Mouse (Mus musculus) hindbrain, embryonic 12.5 days (tissue): Measurements from ENCODE around the gene Bahcc1. TPM values are rescaled to one million over a fixed set of nuclear protein-coding genes. Genes with fewer than 3 reads are reported as not detected.

ENCODE experiments used
- ATAC-seq: fragments of 200-750 bp; cut with Nextera tagmentation; 2 replicates; pipeline ENCODE4 v1.8.0; 2017; ENCODE audit warnings: moderate TSS enrichment; ENCODE audit not compliant: low FRiP score
- H3K27ac ChIP-seq: fragments of 300-500 bp; sonication (generic); 2 replicates; pipeline ENCODE4 v1.5.1; 2016; ENCODE audit warnings: mild to moderate bottlenecking
- H3K27me3 ChIP-seq: fragments of 300-500 bp; sonication (generic); 2 replicates; pipeline ENCODE4 v1.6.1; 2016; ENCODE audit warnings: mild to moderate bottlenecking
- H3K36me3 ChIP-seq: fragments of 300-500 bp; sonication (generic); 2 replicates; pipeline ENCODE4 v1.6.1; 2016; ENCODE audit warnings: mild to moderate bottlenecking
- H3K4me1 ChIP-seq: fragments of 300-500 bp; sonication (generic); 2 replicates; pipeline ENCODE4 v1.6.1; 2016
- H3K4me2 ChIP-seq: fragments of 300-500 bp; sonication (generic); replicated peaks from 2 replicates; pipeline ENCODE4 v1.6.1; 2016; ENCODE audit warnings: mild to moderate bottlenecking
- H3K4me3 ChIP-seq: fragments of 300-500 bp; sonication (generic); 2 replicates; pipeline ENCODE4 v1.5.1; 2016; ENCODE audit warnings: mild to moderate bottlenecking
- H3K9ac ChIP-seq: fragments of 300-500 bp; sonication (generic); 2 replicates; pipeline ENCODE4 v1.6.1; 2016; ENCODE audit warnings: mild to moderate bottlenecking, moderate library complexity
- H3K9me3 ChIP-seq: fragments of 300-500 bp; sonication (generic); replicated peaks from 2 replicates; pipeline ENCODE4 v1.6.1; 2016; ENCODE audit warnings: mild to moderate bottlenecking
- WGBS: fragments of 180-500 bp; shearing (Covaris S2); methylation state at CpG from one replicate; pipeline ENCODE4 v1.1.7; 2016; 5-methylcytosine and 5-hydroxymethylcytosine counted together
- polyA plus RNA-seq: library from polyadenylated mRNA; unstranded; fragments of >200 nt; fragmentation: Nextera tagmentation; extraction: Ambion mirVana; gene quantifications from 2 replicates; pipeline ENCODE4 v1.2.1, GENCODE M21; 2016

Gene Bahcc1
- polyA plus RNA-seq, 1 experiment from 2014 or later = 23.8 TPM

- peak overlapping the region; percentile 61 for H3K4me3 ChIP-seq
- no peak for ATAC-seq
- H3K27ac ChIP-seq = peak overlapping the region; percentile 98
- H3K9ac ChIP-seq = peak overlapping the region; percentile 93
- 0 out of 2 replicates have a peak, but pooled peaks cover 4% of the 10 kb centered on the region for H3K27me3 ChIP-seq
- no peaks in the 10 kb centered on the region for H3K9me3 ChIP-seq
- H3K4me2 ChIP-seq = peak overlapping the region; percentile 96
- H3K36me3 ChIP-seq = no peaks in the 10 kb centered on the region
- WGBS = under 1% methylated on average over 41 of the region's 41 CpGs
- peaks cover 44% of the 10 kb centered on the region for H3K4me1 ChIP-seq
Observed at GRCm38 (mm10) chr11:120188481-120189441, 44.0 kb upstream of the Bahcc1 start.

GRCm38 (mm10) chr11:120189459-120190312, 43.1 kb upstream of the Bahcc1 start:
- peak overlapping the region; percentile 93 for H3K9ac ChIP-seq
- WGBS = under 1% methylated on average over 65 of the region's 68 CpGs
- 0 out of 2 replicates have a peak, but pooled peaks cover 4% of the 10 kb centered on the region for H3K27me3 ChIP-seq
- no peaks in the 10 kb centered on the region for H3K36me3 ChIP-seq
- H3K4me3 ChIP-seq = peak overlapping the region; percentile 61
- peak overlapping the region; percentile 96 for H3K4me2 ChIP-seq
- H3K9me3 ChIP-seq = no peaks in the 10 kb centered on the region
- ATAC-seq = peak; percentile 92
- H3K27ac ChIP-seq = peak overlapping the region; percentile 98
- peaks cover 35% of the 10 kb centered on the region for H3K4me1 ChIP-seq

DNA sequence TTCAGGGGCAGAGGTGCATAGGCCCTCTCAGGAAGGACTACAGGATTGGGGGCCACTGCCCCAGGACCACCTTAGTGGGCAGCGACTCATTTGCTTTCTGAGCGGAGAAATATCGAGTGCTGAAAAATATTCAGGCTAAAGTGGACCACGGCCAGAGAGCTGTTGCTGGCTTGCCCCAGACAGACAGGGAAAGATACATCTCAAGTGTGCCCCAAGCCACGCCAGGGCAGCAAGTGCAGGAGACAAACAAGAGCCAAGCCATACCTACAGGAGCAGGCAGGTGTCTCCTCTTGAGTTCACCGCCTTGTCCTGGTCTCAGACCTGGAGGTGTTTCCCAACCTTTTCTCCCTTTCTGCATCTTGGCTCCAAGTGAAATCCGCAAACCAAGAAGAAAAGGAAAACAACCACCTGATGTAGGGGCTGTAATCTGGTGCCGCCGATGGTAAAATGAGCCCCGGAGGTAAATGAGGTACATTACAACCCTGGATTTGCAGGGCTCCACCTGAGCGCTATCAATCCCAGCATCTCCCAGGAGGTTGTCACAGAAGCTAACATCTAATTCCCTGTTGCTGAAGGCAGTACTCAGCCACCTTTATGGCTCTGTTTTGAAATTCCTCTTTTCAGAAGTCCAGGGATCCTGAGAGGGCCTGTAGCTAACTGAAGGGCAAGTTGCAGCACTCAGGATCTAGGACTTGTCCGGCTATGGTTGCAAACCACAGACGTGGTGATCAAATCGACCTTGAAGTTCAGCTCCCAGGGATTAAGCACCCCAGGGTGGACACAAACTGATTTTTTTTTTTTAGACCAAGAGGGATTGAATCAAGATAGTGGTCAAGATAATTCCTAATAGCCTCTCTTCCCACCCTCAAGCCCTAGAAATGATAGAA, 42.0 kb upstream of the Bahcc1 start:
- H3K9ac ChIP-seq = peak overlapping the region; percentile 58
- 33% methylated on average over 14 of the region's 14 CpGs for WGBS
- H3K27me3 ChIP-seq = 0 out of 2 replicates have a peak, but pooled peaks cover 4% of the 10 kb centered on the region
- ATAC-seq = no peak
- peak overlapping the region; percentile 96 for H3K4me2 ChIP-seq
- no peaks in the 10 kb centered on the region for H3K9me3 ChIP-seq
- peak overlapping the region; percentile 22 for H3K4me3 ChIP-seq
- peak overlapping the region; percentile 98; the same call in 1 of the 2 replicates for H3K27ac ChIP-seq
- peaks cover 24% of the 10 kb centered on the region for H3K4me1 ChIP-seq
- H3K36me3 ChIP-seq = no peaks in the 10 kb centered on the region

DNA sequence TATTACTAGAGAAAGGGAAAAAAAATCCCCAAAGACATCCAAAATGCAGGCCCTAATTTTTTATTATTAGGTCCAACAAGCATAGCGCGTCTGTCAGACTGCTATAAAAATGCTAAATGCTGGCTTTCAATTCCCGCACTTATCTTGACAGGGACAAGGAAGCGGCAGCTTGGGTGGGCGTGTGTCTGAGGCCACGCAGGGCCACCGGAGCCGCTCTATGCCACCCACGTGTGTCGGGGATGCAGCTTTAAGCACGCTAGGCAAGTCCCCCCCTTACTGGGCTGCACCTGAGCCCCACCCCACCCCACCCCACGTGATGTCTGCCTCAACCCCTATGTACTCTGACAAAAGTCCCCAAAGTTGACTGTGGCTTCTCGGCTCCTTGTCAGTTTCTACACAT, 33.9 kb upstream of the Bahcc1 start:
- no peak overlapping the region for H3K9ac ChIP-seq
- H3K27ac ChIP-seq = no peak overlapping the region
- no peak overlapping the region for H3K4me3 ChIP-seq
- no peak for ATAC-seq
- H3K36me3 ChIP-seq = no peaks in the 10 kb centered on the region
- WGBS = 36% methylated on average over 13 of the region's 13 CpGs
- no peak overlapping the region for H3K4me2 ChIP-seq
- H3K27me3 ChIP-seq = no peaks in the 10 kb centered on the region
- H3K4me1 ChIP-seq = 0 out of 2 replicates have a peak, but pooled peaks cover 3% of the 10 kb centered on the region
- H3K9me3 ChIP-seq = no peaks in the 10 kb centered on the region

GRCm38 (mm10) chr11:120199766-120200165, 33.0 kb upstream of the Bahcc1 start:
- H3K4me1 ChIP-seq = 0 out of 2 replicates have a peak, but pooled peaks cover 3% of the 10 kb centered on the region
- no peaks in the 10 kb centered on the region for H3K27me3 ChIP-seq
- H3K27ac ChIP-seq = no peak overlapping the region
- H3K9ac ChIP-seq = no peak overlapping the region
- H3K4me2 ChIP-seq = no peak overlapping the region
- H3K4me3 ChIP-seq = no peak overlapping the region
- no peak for ATAC-seq
- 69% methylated on average over 7 of the region's 7 CpGs for WGBS
- H3K9me3 ChIP-seq = no peaks in the 10 kb centered on the region
- H3K36me3 ChIP-seq = no peaks in the 10 kb centered on the region

- no peak for ATAC-seq
- 79% methylated on average over 6 of the region's 6 CpGs for WGBS
- H3K9me3 ChIP-seq = no peaks in the 10 kb centered on the region
Observed at GRCm38 (mm10) chr11:120200621-120201020, 32.1 kb upstream of the Bahcc1 start.

DNA sequence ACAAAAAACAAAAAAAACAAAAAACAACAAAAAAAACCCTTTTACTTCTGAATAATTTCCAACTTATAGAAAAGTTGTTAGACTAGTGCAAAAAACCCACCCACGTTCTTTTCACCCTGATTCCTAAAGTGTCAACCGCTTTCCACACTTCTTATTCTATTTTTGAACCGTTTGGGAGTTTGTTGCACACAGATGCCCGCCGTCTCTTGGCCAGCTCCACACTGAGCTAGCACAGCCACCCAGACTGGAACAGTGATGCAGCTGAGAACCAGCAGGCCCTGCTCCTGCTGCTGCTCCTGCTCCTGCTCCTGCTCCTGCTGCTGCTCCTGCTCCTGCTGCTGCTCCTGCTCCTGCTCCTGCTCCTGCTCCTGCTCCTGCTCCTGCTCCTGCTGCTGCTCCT, 28.5 kb upstream of the Bahcc1 start:
- 93% methylated on average over 5 of the region's 5 CpGs for WGBS
- no peak for ATAC-seq
- Histone ChIP-seq H3K27ac (no peak overlapping the region), H3K36me3 (no peaks in the 10 kb centered on the region), H3K27me3 (no peaks in the 10 kb centered on the region), H3K9me3 (no peaks in the 10 kb centered on the region), H3K4me2 (no peak overlapping the region), H3K4me1 (peaks cover 4% of the 10 kb centered on the region; the same call in 1 of the 2 replicates), H3K4me3 (no peak overlapping the region), H3K9ac (no peak overlapping the region)

More at GRCm38 (mm10) chr11:120200621-120201020, 32.1 kb upstream of the Bahcc1 start:
- no peaks in the 10 kb centered on the region for H3K27me3 ChIP-seq
- H3K4me1 ChIP-seq = 0 out of 2 replicates have a peak, but pooled peaks cover 3% of the 10 kb centered on the region
- no peaks in the 10 kb centered on the region for H3K36me3 ChIP-seq
- no peak overlapping the region for H3K9ac ChIP-seq
- no peak overlapping the region for H3K4me2 ChIP-seq
- no peak overlapping the region for H3K27ac ChIP-seq
- no peak overlapping the region for H3K4me3 ChIP-seq

GRCm38 (mm10) chr11:120206069-120206668, 26.6 kb upstream of the Bahcc1 start:
- Histone ChIP-seq H3K4me2 (no peak overlapping the region), H3K36me3 (no peaks in the 10 kb centered on the region), H3K4me3 (no peak overlapping the region), H3K27me3 (no peaks in the 10 kb centered on the region), H3K27ac (no peak overlapping the region), H3K9ac (no peak overlapping the region), H3K9me3 (no peaks in the 10 kb centered on the region), H3K4me1 (peaks cover 6% of the 10 kb centered on the region; the same call in 1 of the 2 replicates)
- 81% methylated on average over 9 of the region's 9 CpGs for WGBS
- no peak for ATAC-seq

GRCm38 (mm10) chr11:120206669-120207090, 26.1 kb upstream of the Bahcc1 start:
- no peak overlapping the region for H3K4me2 ChIP-seq
- H3K4me1 ChIP-seq = peaks cover 6% of the 10 kb centered on the region; the same call in 1 of the 2 replicates
- no peak for ATAC-seq
- H3K4me3 ChIP-seq = no peak overlapping the region
- H3K9me3 ChIP-seq = no peaks in the 10 kb centered on the region
- peak overlapping the region; percentile 41; the same call in 1 of the 2 replicates for H3K27ac ChIP-seq
- whole genome bisulfite sequencing = 54% methylated on average over 5 of the region's 5 CpGs
- H3K27me3 ChIP-seq = no peaks in the 10 kb centered on the region
- no peaks in the 10 kb centered on the region for H3K36me3 ChIP-seq
- H3K9ac ChIP-seq = no peak overlapping the region

GRCm38 (mm10) chr11:120208848-120209247, 23.9 kb upstream of the Bahcc1 start:
- 69% methylated on average over 2 of the region's 2 CpGs for WGBS
- H3K9ac ChIP-seq = no peak overlapping the region
- H3K4me1 ChIP-seq = peaks cover 6% of the 10 kb centered on the region; the same call in 1 of the 2 replicates
- no peak overlapping the region for H3K4me3 ChIP-seq
- ATAC-seq = no peak
- no peaks in the 10 kb centered on the region; the same call in 1 of the 2 replicates for H3K9me3 ChIP-seq
- no peak overlapping the region for H3K27ac ChIP-seq
- H3K27me3 ChIP-seq = no peaks in the 10 kb centered on the region
- no peak overlapping the region for H3K4me2 ChIP-seq
- no peaks in the 10 kb centered on the region for H3K36me3 ChIP-seq

DNA sequence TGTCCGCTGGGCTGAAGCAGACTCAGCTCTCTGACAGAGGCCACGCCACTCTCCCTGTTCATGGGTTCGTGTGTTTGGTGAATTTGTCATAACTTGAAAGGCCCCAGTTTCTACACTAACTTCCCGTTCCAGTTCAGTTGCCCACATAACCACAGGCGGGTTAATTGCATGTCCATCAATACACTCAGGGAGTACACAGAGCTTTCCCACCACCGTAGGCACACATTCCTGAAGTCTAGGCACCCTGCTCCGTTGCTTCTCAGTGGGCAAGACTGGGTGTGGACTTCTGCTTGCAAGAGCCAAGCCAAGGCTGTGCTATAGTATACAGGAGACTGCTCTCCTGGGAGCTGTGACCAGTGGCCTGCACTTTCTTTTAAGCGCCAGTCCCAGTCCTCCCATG, 23.3 kb upstream of the Bahcc1 start:
- no peaks in the 10 kb centered on the region for H3K36me3 ChIP-seq
- no peak overlapping the region for H3K4me3 ChIP-seq
- H3K9ac ChIP-seq = no peak overlapping the region
- H3K4me1 ChIP-seq = peaks cover 6% of the 10 kb centered on the region; the same call in 1 of the 2 replicates
- no peak overlapping the region for H3K4me2 ChIP-seq
- WGBS = 67% methylated on average over 8 of the region's 8 CpGs
- H3K27me3 ChIP-seq = no peaks in the 10 kb centered on the region
- no peak overlapping the region for H3K27ac ChIP-seq
- no peaks in the 10 kb centered on the region; the same call in 1 of the 2 replicates for H3K9me3 ChIP-seq
- ATAC-seq = no peak
